Mouse (Mus musculus) neural tube, embryonic 11.5 days (tissue): ENCODE measurements around the gene Utp20. TPM values are rescaled to one million over a fixed set of nuclear protein-coding genes. Genes with fewer than 3 reads are reported as not detected.

Source experiments
- ATAC-seq: fragments of 200-750 bp; cut with Nextera tagmentation; 2 replicates; pipeline ENCODE4 v1.8.0; 2017; ENCODE audit warnings: moderate number of reproducible peaks, mild to moderate bottlenecking, moderate TSS enrichment, moderate library complexity; ENCODE audit not compliant: insufficient read depth, low FRiP score, low TSS enrichment
- DNase-seq: peaks from one replicate; pipeline ENCODE4 v3.0.0-alpha.2; 2015; ENCODE audit warnings: low spot score
- H3K27ac ChIP-seq: fragments of 300-500 bp; sonication (generic); 2 replicates; pipeline ENCODE4 v1.5.1; 2014; ENCODE audit warnings: low read depth, mild to moderate bottlenecking, low read length
- H3K27me3 ChIP-seq: fragments of 300-500 bp; sonication (generic); 2 replicates; pipeline ENCODE4 v1.6.1; 2014; ENCODE audit warnings: mild to moderate bottlenecking, low read length, mixed read lengths; ENCODE audit not compliant: control insufficient read depth, insufficient read depth
- H3K36me3 ChIP-seq: fragments of 300-500 bp; sonication (generic); 2 replicates; pipeline ENCODE4 v1.6.1; 2014; ENCODE audit warnings: mild to moderate bottlenecking, low read length, moderate library complexity, mixed read lengths; ENCODE audit not compliant: control insufficient read depth, insufficient read depth
- H3K4me1 ChIP-seq: fragments of 300-500 bp; sonication (generic); 2 replicates; pipeline ENCODE4 v1.6.1; 2014; ENCODE audit warnings: low read length, mixed read lengths; ENCODE audit not compliant: control insufficient read depth, insufficient read depth
- H3K4me2 ChIP-seq: fragments of 300-500 bp; sonication (generic); 2 replicates; pipeline ENCODE4 v1.6.1; 2014; ENCODE audit warnings: low read depth, mild to moderate bottlenecking, moderate library complexity
- H3K4me3 ChIP-seq: fragments of 300-500 bp; sonication (generic); 2 replicates; pipeline ENCODE4 v1.5.1; 2014; ENCODE audit warnings: low read depth, low read length
- H3K9ac ChIP-seq: fragments of 300-500 bp; sonication (generic); 2 replicates; pipeline ENCODE4 v1.6.1; 2014; ENCODE audit warnings: mild to moderate bottlenecking, low read length
- H3K9me3 ChIP-seq: fragments of 300-500 bp; sonication (generic); 2 replicates; pipeline ENCODE4 v1.6.1; 2016; ENCODE audit warnings: low read length; ENCODE audit not compliant: control insufficient read depth
- WGBS: fragments of 180-500 bp; shearing (Covaris S2); extraction: QIAGEN DNeasy Blood & Tissue Kit; methylation state at CpG from one replicate; pipeline ENCODE4 v1.1.7; 2014; 5-methylcytosine and 5-hydroxymethylcytosine counted together
- polyA plus RNA-seq: library from polyadenylated mRNA; unstranded; fragments of >200 nt; fragmentation: Nextera tagmentation; extraction: Ambion mirVana; gene quantifications from 2 replicates; pipeline ENCODE4 v1.2.1, GENCODE M21; 2014

Utp20 gene
- polyA plus RNA-seq, 1 experiment from 2014 or later = 20.6 TPM

- 49% methylated on average over 2 of the region's 2 CpGs for WGBS
- no peaks in the 10 kb centered on the region for H3K9me3 ChIP-seq
- no peak overlapping the region for H3K9ac ChIP-seq
- ATAC-seq = no peak
- H3K4me2 ChIP-seq = no peak overlapping the region
- no peaks in the 10 kb centered on the region for H3K27me3 ChIP-seq
- no peaks in the 10 kb centered on the region for H3K36me3 ChIP-seq
- H3K27ac ChIP-seq = no peak overlapping the region
- H3K4me3 ChIP-seq = no peak overlapping the region
- no peaks in the 10 kb centered on the region for H3K4me1 ChIP-seq
- DNase-seq = no peak
Measured at GRCm38 (mm10) chr10:88717756-88718025, 108.9 kb downstream of the Utp20 start.

- H3K4me2 ChIP-seq = no peak overlapping the region
- ATAC-seq (no peak), DNase-seq (no peak)
- no peaks in the 10 kb centered on the region for H3K27me3 ChIP-seq
- H3K4me3 ChIP-seq = no peak overlapping the region
- WGBS = 56% methylated on average over 13 of the region's 13 CpGs
- no peaks in the 10 kb centered on the region for H3K36me3 ChIP-seq
- H3K4me1 ChIP-seq = no peaks in the 10 kb centered on the region
- H3K9ac ChIP-seq = no peak overlapping the region
- no peak overlapping the region for H3K27ac ChIP-seq
- no peaks in the 10 kb centered on the region for H3K9me3 ChIP-seq
Measured at GRCm38 (mm10) chr10:88716986-88717755, 109.4 kb downstream of the Utp20 start.

- Histone ChIP-seq H3K9ac (no peak overlapping the region), H3K27ac (no peak overlapping the region), H3K9me3 (no peaks in the 10 kb centered on the region), H3K4me2 (no peak overlapping the region), H3K27me3 (no peaks in the 10 kb centered on the region), H3K4me3 (no peak overlapping the region), H3K4me1 (no peaks in the 10 kb centered on the region), H3K36me3 (no peaks in the 10 kb centered on the region)
- no peak for DNase-seq
- 83% methylated on average over 6 of the region's 6 CpGs for WGBS
- ATAC-seq = no peak
Measured at GRCm38 (mm10) chr10:88715621-88716020, 111.0 kb downstream of the Utp20 start.

- H3K27ac ChIP-seq = no peak overlapping the region
- H3K4me1 ChIP-seq = no peaks in the 10 kb centered on the region
- ATAC-seq = no peak
- no peaks in the 10 kb centered on the region for H3K9me3 ChIP-seq
- no peaks in the 10 kb centered on the region for H3K36me3 ChIP-seq
- DNase-seq = no peak
- H3K4me3 ChIP-seq = no peak overlapping the region
- WGBS = 85% methylated on average over 4 of the region's 4 CpGs
- no peak overlapping the region for H3K4me2 ChIP-seq
- H3K9ac ChIP-seq = no peak overlapping the region
- no peaks in the 10 kb centered on the region for H3K27me3 ChIP-seq
Measured at GRCm38 (mm10) chr10:88714744-88715143, 111.9 kb downstream of the Utp20 start.

- 87% methylated on average over 6 of the region's 6 CpGs for WGBS
- DNase-seq = no peak
- no peak overlapping the region for H3K27ac ChIP-seq
- H3K36me3 ChIP-seq = no peaks in the 10 kb centered on the region
- no peak overlapping the region for H3K4me3 ChIP-seq
- H3K9me3 ChIP-seq = no peaks in the 10 kb centered on the region
- H3K27me3 ChIP-seq = no peaks in the 10 kb centered on the region
- no peak overlapping the region for H3K4me2 ChIP-seq
- no peak overlapping the region for H3K9ac ChIP-seq
- no peak for ATAC-seq
- H3K4me1 ChIP-seq = no peaks in the 10 kb centered on the region
Measured at GRCm38 (mm10) chr10:88712359-88712758, 114.2 kb downstream of the Utp20 start.

GRCm38 (mm10) chr10:88708671-88709523, 117.7 kb downstream of the Utp20 start:
- H3K4me3 ChIP-seq = no peak overlapping the region
- no peaks in the 10 kb centered on the region for H3K9me3 ChIP-seq
- H3K27ac ChIP-seq = no peak overlapping the region
- H3K9ac ChIP-seq = no peak overlapping the region
- DNase-seq (peak; percentile 39), ATAC-seq (no peak)
- no peak overlapping the region for H3K4me2 ChIP-seq
- H3K27me3 ChIP-seq = no peaks in the 10 kb centered on the region
- H3K4me1 ChIP-seq = no peaks in the 10 kb centered on the region
- 62% methylated on average over 10 of the region's 10 CpGs for WGBS
- no peaks in the 10 kb centered on the region for H3K36me3 ChIP-seq

- Histone ChIP-seq H3K9me3 (no peaks in the 10 kb centered on the region), H3K36me3 (no peaks in the 10 kb centered on the region), H3K27ac (no peak overlapping the region), H3K9ac (no peak overlapping the region), H3K4me2 (no peak overlapping the region), H3K27me3 (no peaks in the 10 kb centered on the region), H3K4me1 (no peaks in the 10 kb centered on the region), H3K4me3 (no peak overlapping the region)
- ATAC-seq (no peak), DNase-seq (no peak)
- 73% methylated on average over 6 of the region's 6 CpGs for WGBS
Measured at GRCm38 (mm10) chr10:88700938-88701337, 125.7 kb downstream of the Utp20 start.
